Mouse (Mus musculus): ENCODE measurements at regions not wholly inside any gene's neighbourhood (a gene's known extent, or its start where the extent isn't known, plus 50 kb on each side); places are given as distances from the start of the nearest gene placed in this dataset.

GRCm38 (mm10) chr9:31564996-31565773 is 100.9 kb upstream of the Tmem45b start:
- Histone ChIP-seq H3K4me1 (0 out of 2 replicates have a peak, but pooled peaks cover 4% of the 10 kb centered on the region), H3K27me3 (replicated peaks; ENCODE audit: low read depth, poor library complexity, severe bottlenecking) (peaks cover 12% of the 10 kb centered on the region; the same call in 1 of the 2 replicates), H3K4me3 (no peak overlapping the region), H3K27ac (replicated peaks) (no peak overlapping the region), H3K36me3 (replicated peaks) (no peaks in the 10 kb centered on the region), H3K9me3 (no peaks in the 10 kb centered on the region)
- WGBS, result 69% methylated on average over 12 of the region's 12 CpGs
- no peak for DNase-seq (ENCODE audit: low spot score)

GRCm38 (mm10) chr9:31563541-31563940 is 99.3 kb upstream of the Tmem45b start:
- peaks cover 16% of the 10 kb centered on the region; the same call in 1 of the 2 replicates for H3K27me3 ChIP-seq (replicated peaks; ENCODE audit: low read depth, poor library complexity, severe bottlenecking)
- WGBS, result 90% methylated on average over 8 of the region's 8 CpGs

GRCm38 (mm10) chr9:31560226-31560556 is 95.9 kb upstream of the Tmem45b start:
- H3K27me3 ChIP-seq (replicated peaks; ENCODE audit: low read depth, poor library complexity, severe bottlenecking), result peaks cover 16% of the 10 kb centered on the region; the same call in 1 of the 2 replicates
- DNase-seq (ENCODE audit: low spot score), result no peak
- no peaks in the 10 kb centered on the region for H3K9me3 ChIP-seq
- no peak overlapping the region for H3K4me3 ChIP-seq
- peaks cover 7% of the 10 kb centered on the region for H3K4me1 ChIP-seq
- H3K27ac ChIP-seq (replicated peaks), result no peak overlapping the region
- WGBS, result 86% methylated on average over 3 of the region's 3 CpGs
- H3K36me3 ChIP-seq (replicated peaks), result no peaks in the 10 kb centered on the region

More at GRCm38 (mm10) chr9:31563541-31563940, 99.3 kb upstream of the Tmem45b start:
- Histone ChIP-seq H3K27ac (replicated peaks) (no peak overlapping the region), H3K36me3 (replicated peaks) (no peaks in the 10 kb centered on the region), H3K4me3 (no peak overlapping the region), H3K4me1 (peaks cover 10% of the 10 kb centered on the region), H3K9me3 (no peaks in the 10 kb centered on the region)
- no peak for DNase-seq (ENCODE audit: low spot score)

DNA sequence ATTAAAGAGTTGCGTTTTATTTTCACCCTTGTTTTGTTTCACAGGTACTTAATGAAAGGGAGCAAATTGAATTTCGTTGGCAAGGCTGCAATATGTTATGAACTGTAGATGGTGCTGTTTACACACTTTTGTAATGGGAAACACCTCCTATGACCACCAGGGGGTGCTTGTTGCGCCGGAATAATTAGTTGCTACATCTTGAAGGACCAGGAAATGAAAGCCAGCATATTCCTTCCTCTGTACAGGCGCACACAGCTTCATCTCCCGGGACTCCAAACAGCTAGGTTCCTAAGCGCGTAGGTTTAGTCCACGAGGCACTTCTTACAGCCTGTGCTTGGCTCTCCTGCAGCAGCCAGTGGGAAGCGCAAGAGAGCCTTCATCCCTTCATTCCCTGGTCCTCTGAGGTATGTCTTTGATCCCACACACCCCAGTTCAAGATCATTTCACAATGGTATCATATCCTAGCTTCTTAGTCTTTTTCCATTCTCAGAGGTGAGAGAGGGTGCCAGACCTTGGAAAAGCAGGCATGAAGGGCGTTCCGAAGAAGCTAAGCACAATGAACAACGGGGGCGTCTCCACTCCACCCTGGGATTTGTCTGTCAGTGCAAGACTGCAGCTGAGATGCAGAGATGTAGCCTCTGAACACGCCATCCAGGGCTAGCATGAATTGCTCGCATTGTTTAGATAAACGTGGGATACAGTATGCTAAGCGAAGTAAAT is 95.4 kb upstream of the Tmem45b start:
- H3K4me1 ChIP-seq, result peaks cover 7% of the 10 kb centered on the region
- peak; percentile 79 for DNase-seq (ENCODE audit: low spot score)
- WGBS, result 33% methylated on average over 18 of the region's 18 CpGs
- H3K9me3 ChIP-seq, result no peaks in the 10 kb centered on the region
- H3K36me3 ChIP-seq (replicated peaks), result no peaks in the 10 kb centered on the region
- peak overlapping the region; percentile 72 for H3K27ac ChIP-seq (replicated peaks)
- peaks cover 16% of the 10 kb centered on the region; the same call in 1 of the 2 replicates for H3K27me3 ChIP-seq (replicated peaks; ENCODE audit: low read depth, poor library complexity, severe bottlenecking)
- peak overlapping the region; percentile 48 for H3K4me3 ChIP-seq

DNA sequence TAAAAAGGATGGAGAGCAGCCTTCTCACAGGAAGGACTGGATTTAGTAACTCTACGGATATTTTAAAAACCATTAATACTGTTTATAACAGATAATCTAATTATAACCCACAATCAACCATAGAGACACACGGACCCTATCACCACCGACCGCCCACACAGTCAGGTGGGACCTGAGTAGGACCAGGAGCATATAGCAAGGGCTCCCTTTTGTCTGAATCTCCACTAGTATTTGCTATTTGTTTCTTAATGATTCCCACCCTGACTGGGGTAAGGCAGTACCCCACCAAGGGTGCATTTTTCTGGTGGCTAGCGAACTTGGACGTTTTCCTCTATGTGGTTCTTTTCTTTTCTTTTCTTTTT is 79.4 kb upstream of the Tmem45b start:
- Histone ChIP-seq H3K27me3 (replicated peaks; ENCODE audit: low read depth, poor library complexity, severe bottlenecking) (no peaks in the 10 kb centered on the region), H3K4me3 (no peak overlapping the region), H3K4me1 (no peaks in the 10 kb centered on the region), H3K27ac (replicated peaks) (no peak overlapping the region), H3K36me3 (replicated peaks) (no peaks in the 10 kb centered on the region), H3K9me3 (no peaks in the 10 kb centered on the region)
- 68% methylated on average over 6 of the region's 6 CpGs for WGBS
- no peak for DNase-seq (ENCODE audit: low spot score)

DNA sequence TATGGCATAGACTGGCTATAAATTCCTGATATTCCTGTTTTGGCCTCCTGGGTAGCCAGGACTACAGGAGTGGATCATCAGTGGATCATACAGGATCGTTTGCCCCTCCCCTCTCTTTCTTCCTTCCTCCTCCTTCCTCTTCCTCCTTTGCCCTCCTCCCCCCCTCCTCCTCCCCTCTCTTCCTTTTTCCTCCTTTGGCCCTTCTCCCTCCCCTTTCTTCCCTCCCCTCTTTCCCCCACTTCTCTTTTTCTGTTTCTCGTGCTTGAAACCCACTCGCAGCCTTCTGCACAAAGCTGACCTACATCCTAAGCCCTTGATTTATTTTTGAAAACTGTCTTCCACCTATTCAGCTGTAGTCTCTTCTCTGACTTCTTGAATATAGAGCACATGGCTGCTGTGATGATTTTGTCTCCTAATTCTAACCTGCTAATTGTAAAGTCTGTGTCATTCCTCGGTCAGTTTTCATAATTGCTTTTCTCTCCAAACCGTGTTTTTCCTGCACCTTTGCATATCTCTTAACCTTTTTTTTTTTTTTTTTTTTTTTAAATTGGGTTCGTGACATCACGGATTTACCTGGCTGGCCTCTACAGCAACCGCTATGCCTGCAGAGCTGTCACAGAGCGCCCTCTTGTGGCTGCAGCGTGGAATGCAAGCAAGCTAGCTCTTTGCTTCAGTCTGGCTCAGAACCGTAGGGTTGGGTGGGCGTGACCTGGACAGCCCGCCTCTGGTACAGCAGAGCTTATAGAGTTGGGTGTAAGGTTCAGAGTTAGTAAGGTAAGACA is 78.8 kb upstream of the Tmem45b start:
- Histone ChIP-seq H3K9me3 (no peaks in the 10 kb centered on the region), H3K27me3 (replicated peaks; ENCODE audit: low read depth, poor library complexity, severe bottlenecking) (no peaks in the 10 kb centered on the region), H3K36me3 (replicated peaks) (no peaks in the 10 kb centered on the region), H3K4me1 (no peaks in the 10 kb centered on the region), H3K27ac (replicated peaks) (no peak overlapping the region), H3K4me3 (no peak overlapping the region)
- peak; percentile 90 for DNase-seq (ENCODE audit: low spot score)
- 12% methylated on average over 13 of the region's 13 CpGs for WGBS

- Histone ChIP-seq H3K36me3 (replicated peaks) (no peaks in the 10 kb centered on the region), H3K9me3 (no peaks in the 10 kb centered on the region), H3K27ac (replicated peaks) (no peak overlapping the region), H3K4me3 (no peak overlapping the region), H3K4me1 (no peaks in the 10 kb centered on the region), H3K27me3 (replicated peaks; ENCODE audit: low read depth, poor library complexity, severe bottlenecking) (no peaks in the 10 kb centered on the region)
- WGBS, result 69% methylated on average over 5 of the region's 5 CpGs
- DNase-seq (ENCODE audit: low spot score), result no peak
Observed at GRCm38 (mm10) chr9:31541615-31542191, 77.4 kb upstream of the Tmem45b start.

- Histone ChIP-seq H3K9me3 (no peaks in the 10 kb centered on the region), H3K27me3 (replicated peaks; ENCODE audit: low read depth, poor library complexity, severe bottlenecking) (no peaks in the 10 kb centered on the region), H3K4me3 (no peak overlapping the region), H3K4me1 (no peaks in the 10 kb centered on the region), H3K36me3 (replicated peaks) (no peaks in the 10 kb centered on the region), H3K27ac (replicated peaks) (no peak overlapping the region)
- 85% methylated on average over 11 of the region's 11 CpGs for WGBS
- DNase-seq (ENCODE audit: low spot score), result no peak
Observed at GRCm38 (mm10) chr9:31538458-31539210, 74.4 kb upstream of the Tmem45b start.

DNA sequence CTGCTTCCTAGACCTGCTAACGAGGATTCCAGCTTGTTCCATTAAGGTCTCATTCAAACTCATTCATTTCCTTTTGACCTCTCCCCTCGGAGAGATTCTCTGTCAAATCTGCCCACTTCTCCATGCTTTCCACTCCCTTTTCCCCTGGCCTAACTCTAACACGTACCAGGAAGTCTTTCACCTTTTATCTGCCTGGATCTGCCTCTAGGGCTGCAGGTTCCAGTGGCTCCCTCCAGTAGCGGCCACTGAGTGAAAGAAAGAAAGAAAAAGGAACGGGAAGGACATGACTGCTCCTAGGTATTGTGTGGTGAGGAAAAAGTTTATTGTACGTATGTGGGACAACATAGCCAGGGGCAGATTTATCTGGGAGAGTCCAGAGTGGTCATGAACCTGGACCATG is 64.8 kb upstream of the Tmem45b start:
- Histone ChIP-seq H3K27ac (replicated peaks) (no peak overlapping the region), H3K36me3 (replicated peaks) (no peaks in the 10 kb centered on the region), H3K4me3 (no peak overlapping the region), H3K9me3 (no peaks in the 10 kb centered on the region), H3K4me1 (no peaks in the 10 kb centered on the region), H3K27me3 (replicated peaks; ENCODE audit: low read depth, poor library complexity, severe bottlenecking) (no peaks in the 10 kb centered on the region)
- 63% methylated on average over 6 of the region's 6 CpGs for WGBS
- DNase-seq (ENCODE audit: low spot score), result no peak

GRCm38 (mm10) chr9:31527216-31527615 is 63.0 kb upstream of the Tmem45b start:
- H3K36me3 ChIP-seq (replicated peaks), result no peaks in the 10 kb centered on the region
- no peak for DNase-seq (ENCODE audit: low spot score)
- no peak overlapping the region for H3K4me3 ChIP-seq
- no peaks in the 10 kb centered on the region for H3K9me3 ChIP-seq
- H3K27ac ChIP-seq (replicated peaks), result no peak overlapping the region
- WGBS, result 70% methylated on average over 2 of the region's 2 CpGs
- H3K4me1 ChIP-seq, result no peaks in the 10 kb centered on the region
- H3K27me3 ChIP-seq (replicated peaks; ENCODE audit: low read depth, poor library complexity, severe bottlenecking), result no peaks in the 10 kb centered on the region
